Mouse (Mus musculus) heart, adult 2 months (tissue): ENCODE measurements around the gene Polr1c.

Experiments used
- CTCF ChIP-seq: fragments of 200-600 bp; IDR thresholded peaks from 2 replicates; pipeline ENCODE4 v1.8.1; 2022; ENCODE audit warnings: antibody characterized with exemption, mild to moderate bottlenecking, moderate library complexity
- EP300 ChIP-seq: fragments of 200-500 bp; IDR thresholded peaks from 2 replicates; pipeline ENCODE4 v1.6.1; 2011; ENCODE audit warnings: low read depth, low read length, control low read depth; ENCODE audit not compliant: insufficient read depth
- POLR2A ChIP-seq: fragments of 200-500 bp; IDR thresholded peaks from 2 replicates; pipeline ENCODE4 v1.6.1; 2011; ENCODE audit warnings: mild to moderate bottlenecking, low read depth, low read length, control low read depth; ENCODE audit not compliant: insufficient read depth

- TF ChIP-seq CTCF (no peak), POLR2A (no peak), EP300 (no peak)
These were observed 4.9 kb downstream of the Polr1c start for GRCm38 (mm10) chr17:46242993-46243392.
